Mouse (Mus musculus) kidney, adult 8-10 months (tissue): Measurements from ENCODE around the gene Btbd11.

Experiments used
- DNase-seq, 2 experiments: peaks; one replicate each; pipeline ENCODE4 v3.0.0; 2022

Btbd11 gene

DNA sequence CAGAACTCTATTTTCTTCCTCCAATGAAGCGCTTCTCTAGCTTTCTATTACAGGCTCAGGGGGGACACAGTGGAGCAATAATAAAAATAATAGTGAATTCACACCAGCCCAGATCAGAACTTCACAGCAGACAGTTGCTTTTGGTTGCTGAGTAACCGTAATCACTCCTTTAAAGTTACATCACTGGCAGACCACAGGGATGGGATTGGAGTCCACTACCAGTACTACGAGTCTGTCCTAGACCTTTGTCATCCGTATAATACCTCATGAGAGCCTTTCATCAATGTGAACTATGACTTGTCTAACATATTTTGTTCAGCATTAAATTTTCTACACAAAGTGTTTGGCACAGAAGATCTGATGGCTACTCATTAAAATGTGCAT is 35.0 kb downstream of the Btbd11 start:
- DNase-seq, result no peak

DNA sequence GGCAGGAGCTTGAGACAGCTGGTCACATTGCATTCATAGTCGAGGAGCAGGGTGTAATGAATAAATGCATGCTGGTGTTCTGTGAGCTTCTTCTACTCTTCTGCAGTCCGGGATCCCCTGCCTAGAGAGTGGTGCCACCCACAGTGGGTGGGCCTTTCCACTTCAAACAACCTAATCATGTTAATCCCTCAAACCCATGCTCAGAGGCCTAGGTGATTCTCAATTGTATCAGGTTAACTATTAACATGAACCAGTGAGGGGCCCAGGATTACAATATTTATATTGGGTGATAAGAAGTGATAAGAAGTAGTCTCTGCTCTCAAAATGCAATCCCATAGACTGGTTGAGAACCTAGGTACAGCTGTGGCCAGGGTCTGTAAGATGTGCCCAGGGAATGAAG is 39.1 kb downstream of the Btbd11 start:
- DNase-seq, result no peak

GRCm38 (mm10) chr10:85437217-85437616 is 50.6 kb downstream of the Btbd11 start:
- DNase-seq, result no peak

DNA sequence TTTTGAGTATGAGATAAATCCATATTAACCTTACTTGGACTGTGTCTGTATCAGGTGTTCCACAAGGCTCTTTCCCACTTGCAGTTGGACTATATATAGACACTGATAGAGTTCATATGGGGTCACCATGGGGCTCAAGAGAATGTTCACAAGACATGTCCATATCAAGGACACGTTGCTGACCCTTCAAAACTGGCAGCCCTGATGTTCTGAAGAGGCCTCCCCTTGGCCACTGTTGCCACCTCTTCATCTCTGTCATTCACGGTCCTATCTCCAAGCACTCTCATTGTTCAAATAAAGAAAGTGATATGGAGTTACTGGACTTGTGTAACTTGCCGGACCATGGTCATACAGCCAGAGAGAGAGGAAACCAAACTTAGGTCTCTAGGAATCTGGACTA is 56.8 kb downstream of the Btbd11 start:
- no peak for DNase-seq

DNA sequence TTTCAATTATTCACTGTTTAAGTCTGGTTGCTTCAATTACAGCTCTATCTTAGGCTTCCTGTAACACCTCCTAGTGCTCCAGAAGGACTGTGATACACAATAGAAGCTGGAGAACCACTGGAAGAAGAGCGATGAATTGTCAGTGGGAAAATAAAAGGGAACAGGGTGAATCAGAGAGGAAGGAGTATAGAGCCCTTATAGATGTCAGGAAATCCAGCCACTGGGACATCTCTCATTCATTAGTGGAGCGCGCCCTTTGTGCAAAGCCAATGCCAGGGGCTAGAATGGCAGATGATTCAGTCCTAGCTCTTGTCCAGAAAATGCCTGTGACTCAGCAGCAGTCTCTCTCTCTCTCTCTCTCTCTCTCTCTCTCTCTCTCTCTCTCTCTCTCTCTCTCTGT is 59.3 kb downstream of the Btbd11 start:
- no peak for DNase-seq

- DNase-seq, result no peak
Measured at GRCm38 (mm10) chr10:85446700-85447099, 60.1 kb downstream of the Btbd11 start.

DNA sequence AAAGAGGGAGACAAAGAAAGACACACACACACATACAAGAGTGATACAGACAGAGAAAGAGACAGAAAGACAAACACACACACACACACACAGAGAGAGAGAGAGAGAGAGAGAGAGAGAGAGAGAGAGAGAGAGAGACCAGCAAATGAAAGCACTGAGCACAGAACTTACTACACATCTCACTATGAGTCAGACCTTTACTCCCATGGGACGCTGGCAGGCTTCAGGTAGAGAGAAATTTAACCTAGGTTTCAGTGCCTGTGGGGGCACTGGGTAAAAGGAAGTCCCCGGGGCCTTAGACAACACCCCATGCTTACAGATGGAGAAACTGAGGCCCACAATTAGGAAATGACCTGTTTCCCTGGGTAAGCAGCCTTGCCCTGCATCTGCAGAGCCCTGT is 61.3 kb downstream of the Btbd11 start:
- DNase-seq, result no peak

- no peak for DNase-seq
Measured at GRCm38 (mm10) chr10:85451629-85452368, 65.2 kb downstream of the Btbd11 start.

DNA sequence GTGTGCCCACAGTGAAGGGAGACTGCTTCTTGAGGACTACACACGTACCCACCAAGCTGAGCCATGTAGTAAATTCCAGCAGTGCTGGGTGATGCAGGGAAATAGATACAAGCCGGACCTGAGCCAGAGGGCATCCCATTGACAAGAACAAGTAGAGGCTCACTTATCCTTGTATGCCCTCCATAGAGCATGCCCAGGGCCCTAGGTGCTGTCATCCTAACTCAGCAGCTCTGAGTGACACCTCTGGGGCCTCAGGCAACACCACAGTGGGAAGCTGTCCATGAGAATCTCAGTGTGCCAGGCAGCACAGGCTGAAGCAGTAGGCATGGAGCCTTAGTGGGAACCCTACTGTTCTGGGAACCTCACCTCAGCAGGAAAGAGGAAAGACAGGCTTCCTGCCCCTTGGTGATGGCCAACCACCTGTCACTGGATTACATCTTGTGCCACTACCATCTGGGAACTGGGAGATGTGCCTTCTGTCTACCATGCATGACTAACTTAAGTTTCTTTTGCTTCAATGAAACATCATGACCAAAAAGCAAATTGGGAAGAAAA is 66.7 kb downstream of the Btbd11 start:
- DNase-seq, result no peak

- no peak for DNase-seq
Measured at GRCm38 (mm10) chr10:85455985-85456384, 69.4 kb downstream of the Btbd11 start.

DNA sequence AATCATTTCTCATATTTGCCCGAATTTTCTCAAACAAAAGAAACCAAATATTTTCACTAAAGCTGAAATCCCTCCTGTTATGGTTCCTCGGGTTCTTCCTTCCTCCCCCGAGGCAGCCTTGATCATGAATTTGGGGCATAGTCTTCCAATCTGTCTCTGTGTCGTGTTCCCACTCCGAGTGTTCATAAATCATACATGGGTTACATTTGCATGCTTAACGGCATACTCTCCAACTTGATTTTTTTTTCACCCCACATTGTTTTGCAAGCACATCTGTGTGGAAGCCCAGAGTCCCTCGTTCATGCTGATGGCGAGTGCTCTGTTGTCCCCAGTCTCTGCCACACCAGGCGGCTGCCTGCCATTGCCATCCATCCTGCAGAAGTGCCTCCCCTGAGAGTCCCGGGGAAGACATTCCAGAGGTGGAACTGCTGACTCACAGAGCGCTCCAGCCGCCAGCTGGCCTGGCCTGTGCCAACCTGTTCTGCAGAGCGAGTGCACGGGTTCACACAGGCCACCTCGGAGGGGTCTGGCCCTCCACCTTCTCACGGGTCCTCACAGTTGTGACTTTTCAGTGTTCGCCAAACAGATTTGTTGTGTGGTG is 72.2 kb downstream of the Btbd11 start:
- DNase-seq, result peak; percentile 49 to 67

- no peak for DNase-seq
Measured at GRCm38 (mm10) chr10:85460736-85461135, 74.1 kb downstream of the Btbd11 start.

- no peak for DNase-seq
Measured at GRCm38 (mm10) chr10:85464152-85464551, 77.5 kb downstream of the Btbd11 start.

DNA sequence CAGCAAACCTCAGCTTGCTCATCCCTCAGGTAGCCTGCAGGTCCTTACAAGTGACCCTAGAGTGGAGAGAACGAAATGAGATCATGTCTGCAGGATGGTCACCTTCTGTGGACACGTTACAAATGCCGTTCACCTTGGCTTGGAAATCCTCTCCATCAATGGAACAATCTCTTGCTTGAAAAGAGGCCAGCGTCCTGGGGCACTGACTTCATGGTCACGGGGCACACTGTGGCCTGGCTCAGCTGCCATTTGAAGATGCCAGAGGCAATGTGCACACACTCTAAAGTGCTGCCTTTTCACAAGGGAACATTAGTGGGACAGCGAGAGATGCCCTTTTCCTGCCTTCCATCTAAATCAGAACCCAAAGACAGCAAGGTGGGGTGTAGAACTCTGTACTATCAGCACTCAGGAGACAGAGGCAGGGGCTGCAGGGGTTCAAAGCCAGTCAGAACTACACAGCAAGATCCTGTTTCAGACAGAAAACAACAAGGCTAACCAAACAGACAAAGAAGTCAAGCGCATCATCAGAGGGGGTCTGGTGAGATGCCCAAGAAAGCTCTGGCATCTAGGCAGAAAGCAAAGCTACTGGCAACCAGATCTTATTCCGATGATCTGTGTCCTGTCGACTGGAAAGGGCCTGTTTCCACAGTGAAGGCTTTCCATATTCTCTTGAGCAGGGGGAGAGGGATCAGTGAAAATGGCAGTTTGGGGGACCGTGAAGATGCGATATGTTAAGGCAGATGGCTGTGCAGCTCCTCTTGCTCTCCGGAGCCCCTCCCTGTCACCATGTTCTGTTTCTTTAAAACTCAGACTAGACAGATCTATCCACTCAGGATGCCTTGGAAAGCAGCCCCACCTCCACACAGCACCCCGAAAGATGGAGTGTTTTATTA is 79.1 kb downstream of the Btbd11 start:
- DNase-seq, result no peak

- DNase-seq, result no peak
Measured at GRCm38 (mm10) chr10:85466409-85466761, 79.8 kb downstream of the Btbd11 start.

GRCm38 (mm10) chr10:85467393-85467792 is 80.8 kb downstream of the Btbd11 start:
- no peak for DNase-seq

DNA sequence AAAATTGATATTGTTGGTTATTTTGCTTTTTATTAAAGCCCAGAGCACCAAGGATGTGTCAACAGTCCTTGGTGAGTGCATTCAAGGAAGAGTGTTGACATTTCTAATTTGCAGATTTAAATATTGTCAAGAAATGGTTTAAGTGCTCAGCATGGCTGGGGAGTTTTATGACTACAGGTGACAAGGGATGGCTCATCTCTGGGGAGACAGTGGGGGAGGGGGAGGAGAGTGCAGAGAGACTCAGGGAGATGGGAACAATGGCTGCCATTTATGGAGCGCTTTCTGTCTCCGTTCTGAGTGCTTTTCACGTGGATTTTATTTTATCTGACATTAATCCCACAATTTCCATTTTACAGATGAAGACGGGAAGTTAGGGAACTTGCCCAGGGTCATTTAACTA is 81.9 kb downstream of the Btbd11 start:
- DNase-seq, result no peak

GRCm38 (mm10) chr10:85469341-85469740 is 82.7 kb downstream of the Btbd11 start:
- DNase-seq, result no peak

GRCm38 (mm10) chr10:85473265-85473664 is 86.7 kb downstream of the Btbd11 start:
- DNase-seq, result no peak

DNA sequence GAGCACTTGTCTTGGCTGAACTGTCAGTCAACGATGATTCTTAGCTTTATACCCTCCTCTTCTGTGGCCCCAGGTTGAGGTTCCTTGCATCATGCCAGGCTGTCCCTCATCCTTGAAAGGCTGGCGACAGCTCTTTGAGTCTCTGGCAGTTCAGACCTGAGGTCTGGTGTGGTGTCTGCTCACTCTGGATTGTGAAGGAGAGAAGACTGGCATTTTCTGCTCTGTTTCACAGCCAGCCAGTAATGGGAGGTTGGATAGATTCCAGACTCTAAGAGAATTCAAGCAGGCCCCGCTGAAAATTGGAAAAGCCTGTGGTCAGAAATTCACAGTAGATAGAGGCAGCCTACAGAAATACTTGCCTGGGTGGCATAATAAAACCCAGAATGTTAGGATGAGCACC is 87.3 kb downstream of the Btbd11 start:
- DNase-seq, result no peak

DNA sequence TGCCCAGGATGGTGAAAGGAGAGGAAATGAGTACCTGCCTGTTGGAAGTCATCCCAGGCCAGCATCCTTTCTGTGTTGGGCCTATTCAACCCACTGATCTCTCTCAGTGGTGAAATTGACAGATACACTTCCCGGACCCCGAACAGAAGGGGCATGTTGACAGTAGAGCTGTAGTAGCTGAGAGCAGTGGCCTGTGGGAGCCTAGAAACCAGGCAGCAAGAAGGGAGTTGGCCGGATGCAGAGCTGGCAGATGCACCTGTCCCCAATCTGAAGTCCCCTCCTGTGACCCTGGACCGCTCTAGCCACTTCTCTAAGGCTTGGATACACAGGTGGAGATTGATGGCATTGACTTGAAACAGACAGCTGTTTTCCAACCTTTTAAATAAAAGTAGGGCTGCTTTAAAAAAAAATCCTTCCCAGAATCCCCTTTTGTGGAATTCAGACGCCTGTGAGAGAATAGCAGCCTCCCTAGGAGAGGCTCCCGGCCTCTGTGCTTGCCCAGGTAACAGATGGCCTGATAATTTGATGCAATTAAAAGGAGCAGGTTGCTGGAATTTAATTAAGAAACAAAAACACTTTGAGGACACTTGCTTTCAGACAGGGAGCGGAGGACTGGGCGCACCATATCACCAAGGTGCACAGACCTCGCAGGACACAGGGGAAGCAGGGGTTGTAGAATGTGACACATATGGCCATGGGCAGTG is 89.2 kb downstream of the Btbd11 start:
- DNase-seq, result no peak

GRCm38 (mm10) chr10:85479959-85480625 is 93.5 kb downstream of the Btbd11 start:
- no peak for DNase-seq
